In the genomic region with DNA sequence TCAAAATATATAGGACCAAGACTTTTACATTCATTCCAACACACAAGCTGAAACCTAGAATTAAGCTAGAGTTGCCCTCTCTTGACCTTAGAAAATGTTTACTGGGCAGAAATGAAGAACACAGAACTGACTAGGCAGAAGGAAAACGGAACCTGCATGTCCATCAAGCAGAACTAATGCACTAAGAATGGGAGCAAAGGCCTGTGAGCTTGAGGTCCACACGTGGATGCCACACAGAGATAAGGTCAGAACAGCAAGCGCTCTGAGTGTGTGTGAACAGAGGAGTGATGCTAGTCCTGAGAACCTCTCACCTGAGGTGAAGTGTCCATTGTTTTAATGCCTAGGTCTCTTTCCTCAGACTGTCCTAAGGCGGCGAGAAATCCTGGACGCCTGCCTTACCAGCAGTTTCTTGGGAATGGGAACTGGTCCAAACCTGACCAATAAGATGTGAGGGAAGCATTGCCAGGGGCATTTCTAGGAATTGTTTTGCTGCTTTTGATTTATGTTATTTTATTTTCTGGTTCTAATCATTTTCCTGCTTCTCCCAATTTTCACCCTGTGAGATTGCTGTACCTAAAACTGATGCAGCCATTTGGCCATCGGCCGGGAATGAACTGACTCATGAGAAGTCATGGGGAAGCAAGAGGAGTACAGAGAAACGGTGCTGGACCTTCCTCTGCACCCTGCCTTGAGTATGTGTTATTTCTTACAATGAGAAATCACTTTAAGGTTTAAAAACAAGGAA, we compare ENCODE assay signal across 20 mouse cellular contexts. TPM values are rescaled to one million over a fixed set of nuclear protein-coding genes. Genes with fewer than 3 reads are reported as not detected.
A peak's percentile ranks its signal among the peaks of the same experiment; 100 is the strongest.
DNase-seq lines count a peak whose midpoint lies in the region; ATAC-seq and TF ChIP-seq lines count a peak whose summit lies in the region.
"Had no signal": no experiment of that assay in that cellular context is flagged by ENCODE, and none has a peak within 500 bp of the region (broad histone marks: within the 10 kb centered on the region; RNA-seq: fewer than 3 reads in every experiment).

No protein-coding gene starts in this region.

- no peak overlapping the region for H3K4me3 ChIP-seq in intestine, embryonic 16.5 days (ENCODE audit: low read length)
- H3K4me3 ChIP-seq in intestine, postnatal 0 days (ENCODE audit: low read depth, low read length) = no peak overlapping the region
- no peak overlapping the region for H3K4me3 ChIP-seq in liver, postnatal 0 days (ENCODE audit: low read depth, low read length)
- H3K4me3 ChIP-seq: embryonic facial prominence, embryonic 10.5 days; forebrain, embryonic 12.5 days; gastrocnemius, adult 2 months; heart, embryonic 10.5 days; hindbrain, embryonic 10.5 days; liver, embryonic 15.5 days; megakaryocyte, embryonic 14.5 days had no signal

- H3K9ac ChIP-seq in intestine, embryonic 16.5 days (ENCODE audit: low read depth, low read length) = no peak overlapping the region
- no peak overlapping the region for H3K9ac ChIP-seq in intestine, postnatal 0 days (ENCODE audit: low read depth, low read length)
- no peak overlapping the region for H3K9ac ChIP-seq in liver, postnatal 0 days (replicated peaks)
- H3K9ac ChIP-seq: forebrain, embryonic 12.5 days; liver, embryonic 15.5 days had no signal

- H3K36me3 ChIP-seq in intestine, embryonic 16.5 days (ENCODE audit: control insufficient read depth, insufficient read depth, low read length) = no peaks in the 10 kb centered on the region
- no peaks in the 10 kb centered on the region for H3K36me3 ChIP-seq in intestine, postnatal 0 days (ENCODE audit: control insufficient read depth, insufficient read depth)
- no peaks in the 10 kb centered on the region for H3K36me3 ChIP-seq in liver, postnatal 0 days (replicated peaks; ENCODE audit: insufficient read depth, low read length)
- H3K36me3 ChIP-seq: embryonic facial prominence, embryonic 10.5 days; forebrain, embryonic 12.5 days; heart, embryonic 10.5 days; hindbrain, embryonic 10.5 days; liver, embryonic 15.5 days had no signal

- H3K4me2 ChIP-seq in intestine, embryonic 16.5 days (ENCODE audit: low read depth, low read length) = no peak overlapping the region
- H3K4me2 ChIP-seq in intestine, postnatal 0 days (replicated peaks; ENCODE audit: low read depth) = no peak overlapping the region
- H3K4me2 ChIP-seq in liver, postnatal 0 days (ENCODE audit: low read depth, low read length) = no peak overlapping the region
- H3K4me2 ChIP-seq: forebrain, embryonic 12.5 days; liver, embryonic 15.5 days had no signal

- no peak for TF ChIP-seq EP300 in liver, postnatal 0 days (IDR thresholded peaks at IDR 0.05; ENCODE audit: low read depth)

- H3K27me3 ChIP-seq in intestine, embryonic 16.5 days (replicated peaks; ENCODE audit: control insufficient read depth, insufficient read depth, low read length) = no peaks in the 10 kb centered on the region
- no peaks in the 10 kb centered on the region for H3K27me3 ChIP-seq in intestine, postnatal 0 days (replicated peaks; ENCODE audit: control insufficient read depth, insufficient read depth, low read length)
- H3K27me3 ChIP-seq in liver, postnatal 0 days (ENCODE audit: insufficient read depth, low read length) = no peaks in the 10 kb centered on the region
- H3K27me3 ChIP-seq: forebrain, embryonic 12.5 days; liver, embryonic 15.5 days; megakaryocyte, embryonic 14.5 days; Patski had no signal

- no peak for DNase-seq in liver, postnatal 0 days
- DNase-seq in liver = no peak
- DNase-seq in fibroblast of lung, adult 2 months (ENCODE audit: low read depth) = peak; percentile 54
- DNase-seq in thymus, postnatal 4 days = no peak
- no peak for DNase-seq in adrenal gland, postnatal 36 days
- DNase-seq: adrenal gland, postnatal 10 days; gastrocnemius, adult 2 months; lung, postnatal 10 days; midbrain, embryonic 14.5 days; right cerebral cortex, postnatal 14 days; thymus, adult 2 months had no signal

- peaks cover 24% of the 10 kb centered on the region for H3K4me1 ChIP-seq in intestine, embryonic 16.5 days (ENCODE audit: control insufficient read depth, insufficient read depth, low read length)
- H3K4me1 ChIP-seq in intestine, postnatal 0 days (replicated peaks; ENCODE audit: control insufficient read depth, insufficient read depth, low read length) = peaks cover 8% of the 10 kb centered on the region
- peaks cover 4% of the 10 kb centered on the region for H3K4me1 ChIP-seq in liver, postnatal 0 days (ENCODE audit: insufficient read depth)

- no peak for ATAC-seq in intestine, embryonic 16.5 days
- no peak for ATAC-seq in intestine, postnatal 0 days
- ATAC-seq in liver, postnatal 0 days = peak; percentile 47
- ATAC-seq: Patski had no signal

- H3K27ac ChIP-seq in intestine, embryonic 16.5 days (ENCODE audit: low read length) = 0 out of 2 replicates have a peak overlapping the region, but pooled peaks have one; percentile 8
- no peak overlapping the region for H3K27ac ChIP-seq in intestine, postnatal 0 days (ENCODE audit: low read depth, low read length)
- no peak overlapping the region for H3K27ac ChIP-seq in liver, postnatal 0 days (ENCODE audit: low read depth)
- H3K27ac ChIP-seq: embryonic facial prominence, embryonic 10.5 days; forebrain, embryonic 12.5 days; gastrocnemius, adult 2 months; heart, embryonic 10.5 days; hindbrain, embryonic 10.5 days; liver, embryonic 15.5 days had no signal

- WGBS in intestine, embryonic 16.5 days = 83% methylated on average over 9 of the region's 9 CpGs
- 75% methylated on average over 9 of the region's 9 CpGs for WGBS in intestine, postnatal 0 days
- WGBS in liver, postnatal 0 days (ENCODE audit: insufficient replicate concordance) = 75% methylated on average over 9 of the region's 9 CpGs

- no peak for TF ChIP-seq CTCF in intestine, postnatal 0 days (IDR thresholded peaks at IDR 0.05; ENCODE audit: low read depth)
- TF ChIP-seq CTCF in liver, postnatal 0 days (IDR thresholded peaks at IDR 0.05; ENCODE audit: low read depth) = no peak

- H3K9me3 ChIP-seq in intestine, embryonic 16.5 days (ENCODE audit: control insufficient read depth, low read length) = no peaks in the 10 kb centered on the region
- H3K9me3 ChIP-seq in intestine, postnatal 0 days (ENCODE audit: control insufficient read depth) = no peaks in the 10 kb centered on the region
- H3K9me3 ChIP-seq in liver, postnatal 0 days (ENCODE audit: low read length) = no peaks in the 10 kb centered on the region
- H3K9me3 ChIP-seq: embryonic facial prominence, embryonic 10.5 days; forebrain, embryonic 12.5 days; heart, embryonic 10.5 days; hindbrain, embryonic 10.5 days; liver, embryonic 15.5 days; megakaryocyte, embryonic 14.5 days had no signal

RNA-seq across cellular contexts. Expression of a gene that starts 11.0 kb away (rescaled TPM):
- polyA plus RNA-seq in intestine, embryonic 16.5 days (2015; fragmentation: Nextera tagmentation; extraction: Ambion mirVana) = 15.0 and 17.1 TPM in 2 replicates
- 15.2 and 17.1 TPM in 2 replicates for polyA plus RNA-seq in intestine, postnatal 0 days (2015; fragmentation: Nextera tagmentation; extraction: Ambion mirVana)
- polyA plus RNA-seq in liver, postnatal 0 days (2015; fragmentation: Nextera tagmentation; extraction: Ambion mirVana) = 8.4 and 9.2 TPM in 2 replicates
- total RNA-seq in adrenal gland, postnatal 36 days (2021) = 10 to 100 TPM; 16.3 to 22.1 TPM

RNA-seq across cellular contexts. Expression of a gene that starts 11.4 kb away (rescaled TPM):
- 5.9 and 7.6 TPM in 2 replicates for polyA plus RNA-seq in intestine, embryonic 16.5 days (2015; fragmentation: Nextera tagmentation; extraction: Ambion mirVana)
- polyA plus RNA-seq in intestine, postnatal 0 days (2015; fragmentation: Nextera tagmentation; extraction: Ambion mirVana) = 12.1 and 13.2 TPM in 2 replicates
- 3.7 and 4.2 TPM in 2 replicates for polyA plus RNA-seq in liver, postnatal 0 days (2015; fragmentation: Nextera tagmentation; extraction: Ambion mirVana)
- 10 to 100 TPM; 17.7 to 18.2 TPM for total RNA-seq in adrenal gland, postnatal 36 days (2021)
